Mouse (Mus musculus) 416B (cell line): Measurements from ENCODE around the gene Spn.

Experiments used
- DNase-seq: peaks from one replicate; pipeline ENCODE4 v3.0.0; 2011; ENCODE audit warnings: low read depth

The Spn gene

GRCm38 (mm10) chr7:127137262-127138017, at the start of gene Spn:
Gene Spn (minus strand): TSS chr7:127137823.
- peak; percentile 92 for DNase-seq

GRCm38 (mm10) chr7:127187351-127187750, 49.7 kb upstream of the Spn start:
- no peak for DNase-seq

- DNase-seq: peak; percentile 78
Measured at GRCm38 (mm10) chr7:127185601-127186000, 48.0 kb upstream of the Spn start.

GRCm38 (mm10) chr7:127184720-127185119, 47.1 kb upstream of the Spn start:
- peak; percentile 17 for DNase-seq

GRCm38 (mm10) chr7:127183828-127184227, 46.2 kb upstream of the Spn start:
- DNase-seq: peak; percentile 76

- peak; percentile 76 for DNase-seq
Measured at GRCm38 (mm10) chr7:127183345-127183744, 45.7 kb upstream of the Spn start.

- DNase-seq: peak; percentile 77
Measured at GRCm38 (mm10) chr7:127181724-127182123, 44.1 kb upstream of the Spn start.

- DNase-seq: peak; percentile 78
Measured at GRCm38 (mm10) chr7:127180783-127181182, 43.2 kb upstream of the Spn start.

- DNase-seq: peak; percentile 36
Measured at GRCm38 (mm10) chr7:127176937-127177336, 39.3 kb upstream of the Spn start.

GRCm38 (mm10) chr7:127166501-127166900, 28.9 kb upstream of the Spn start:
- DNase-seq: no peak

- no peak for DNase-seq
Measured at GRCm38 (mm10) chr7:127165607-127166493, 28.2 kb upstream of the Spn start.

GRCm38 (mm10) chr7:127164002-127164401, 26.4 kb upstream of the Spn start:
- DNase-seq: no peak

GRCm38 (mm10) chr7:127162546-127162945, 24.9 kb upstream of the Spn start:
- no peak for DNase-seq

GRCm38 (mm10) chr7:127157548-127157947, 19.9 kb upstream of the Spn start:
- peak; percentile 67 for DNase-seq

- DNase-seq: peak; percentile 71
Measured at GRCm38 (mm10) chr7:127153477-127153876, 15.9 kb upstream of the Spn start.

- no peak for DNase-seq
Measured at GRCm38 (mm10) chr7:127152464-127152863, 14.8 kb upstream of the Spn start.

- DNase-seq: no peak
Measured at GRCm38 (mm10) chr7:127147901-127148300, 10.3 kb upstream of the Spn start.

GRCm38 (mm10) chr7:127146267-127146603, 8.6 kb upstream of the Spn start:
- no peak for DNase-seq

- peak; percentile 86 for DNase-seq
Measured at GRCm38 (mm10) chr7:127145387-127146266, 8.0 kb upstream of the Spn start.

- no peak for DNase-seq
Measured at GRCm38 (mm10) chr7:127144412-127144811, 6.8 kb upstream of the Spn start.

GRCm38 (mm10) chr7:127142666-127143065, 5.0 kb upstream of the Spn start:
- no peak for DNase-seq

GRCm38 (mm10) chr7:127142214-127142613, 4.6 kb upstream of the Spn start:
- no peak for DNase-seq
